Mouse (Mus musculus) stomach, embryonic 16.5 days (tissue): ENCODE measurements around the gene Zfp955b. TPM values are rescaled to one million over a fixed set of nuclear protein-coding genes. Genes with fewer than 3 reads are reported as not detected.
"Not testable (repeated sequence)": the region's sequence is repeated elsewhere in the genome, so short reads cannot be mapped to it uniquely, and the experiment has no call there.

Source experiments
- ATAC-seq: fragments of 200-750 bp; cut with Nextera tagmentation; 2 replicates; pipeline ENCODE4 v1.8.0; 2017; ENCODE audit warnings: moderate number of reproducible peaks, moderate TSS enrichment; ENCODE audit not compliant: insufficient read depth, low FRiP score
- H3K27ac ChIP-seq: fragments of 300-500 bp; sonication (generic); 2 replicates; pipeline ENCODE4 v1.5.1; 2014; ENCODE audit warnings: low read length
- H3K27me3 ChIP-seq: fragments of 300-500 bp; sonication (generic); 2 replicates; pipeline ENCODE4 v1.6.1; 2014; ENCODE audit warnings: low read length, control low read depth, mixed read lengths; ENCODE audit not compliant: control insufficient read depth, insufficient read depth
- H3K36me3 ChIP-seq: fragments of 300-500 bp; sonication (generic); 2 replicates; pipeline ENCODE4 v1.6.1; 2014; ENCODE audit warnings: low read length; ENCODE audit not compliant: control insufficient read depth, insufficient read depth
- H3K4me1 ChIP-seq: fragments of 300-500 bp; sonication (generic); 2 replicates; pipeline ENCODE4 v1.6.1; 2014; ENCODE audit warnings: low read length, control low read depth, mixed read lengths; ENCODE audit not compliant: control insufficient read depth, insufficient read depth
- H3K4me2 ChIP-seq: fragments of 300-500 bp; sonication (generic); 2 replicates; pipeline ENCODE4 v1.6.1; 2014; ENCODE audit warnings: low read depth, low read length, mixed read lengths
- H3K4me3 ChIP-seq: fragments of 300-500 bp; sonication (generic); replicated peaks from 2 replicates; pipeline ENCODE4 v1.5.1; 2014; ENCODE audit warnings: mild to moderate bottlenecking, low read length
- H3K9ac ChIP-seq: fragments of 300-500 bp; sonication (generic); 2 replicates; pipeline ENCODE4 v1.6.1; 2014; ENCODE audit warnings: low read length
- H3K9me3 ChIP-seq: fragments of 300-500 bp; sonication (generic); replicated peaks from 2 replicates; pipeline ENCODE4 v1.6.1; 2016; ENCODE audit warnings: low read length, control low read depth; ENCODE audit not compliant: control insufficient read depth
- WGBS: fragments of 180-500 bp; shearing (Covaris S2); extraction: QIAGEN DNeasy Blood & Tissue Kit; methylation state at CpG from one replicate; pipeline ENCODE4 v1.1.7; 2014; 5-methylcytosine and 5-hydroxymethylcytosine counted together
- polyA plus RNA-seq: library from polyadenylated mRNA; unstranded; fragments of >200 nt; fragmentation: Nextera tagmentation; extraction: Ambion mirVana; gene quantifications from 2 replicates; pipeline ENCODE4 v1.2.1, GENCODE M21; 2015

The Zfp955b gene
- 10.9 and 11.9 TPM in 2 replicates for polyA plus RNA-seq

GRCm38 (mm10) chr17:33289039-33289875, at the start of gene Zfp955b:
Gene Zfp955b, plus strand, starts transcription at chr17:33289544.
- no CpG with 5 or more reads among the region's 25 CpGs for WGBS
- peak; percentile 99 for ATAC-seq

GRCm38 (mm10) chr17:33254530-33255318, 34.6 kb upstream of the Zfp955b start, which contains the start of gene Zfp955a:
Gene Zfp955a, minus strand, starts transcription at chr17:33255145.
- H3K9ac ChIP-seq, H3K27me3 ChIP-seq, H3K4me1 ChIP-seq, H3K27ac ChIP-seq, H3K36me3 ChIP-seq, H3K4me3 ChIP-seq, H3K9me3 ChIP-seq: not testable (repeated sequence)
- peak within 1 kb of the TSS; percentile 12; the same call in 1 of the 2 replicates for H3K4me2 ChIP-seq
- WGBS, result 23% methylated on average over 1 of the region's 34 CpGs
- ATAC-seq, result peak; percentile 97

More at GRCm38 (mm10) chr17:33289039-33289875, at the start of gene Zfp955b:
- H3K36me3 ChIP-seq, H3K4me3 ChIP-seq, H3K27me3 ChIP-seq, H3K9me3 ChIP-seq, H3K4me1 ChIP-seq, H3K9ac ChIP-seq, H3K27ac ChIP-seq: not testable (repeated sequence)
- 0 out of 2 replicates have a peak within 1 kb of the TSS, but pooled peaks have one; percentile 29 for H3K4me2 ChIP-seq

- not testable (repeated sequence) for H3K4me1 ChIP-seq, H3K9me3 ChIP-seq, H3K4me3 ChIP-seq, H3K27ac ChIP-seq, H3K36me3 ChIP-seq, ATAC-seq, H3K27me3 ChIP-seq, H3K4me2 ChIP-seq, H3K9ac ChIP-seq
- WGBS, result no CpG with 5 or more reads among the region's 2 CpGs
Measured at GRCm38 (mm10) chr17:33255319-33255657, 34.1 kb upstream of the Zfp955b start.

- H3K4me1 ChIP-seq, result no peaks in the 10 kb centered on the region
- H3K9ac ChIP-seq, result no peak within 1 kb of the TSS
- no peak within 1 kb of the TSS for H3K27ac ChIP-seq
- no peak within 1 kb of the TSS for H3K4me2 ChIP-seq
- no peak within 1 kb of the TSS for H3K4me3 ChIP-seq
- WGBS, result 69% methylated on average over 1 of the region's 1 CpGs
- H3K36me3 ChIP-seq, result no peaks in the 10 kb centered on the region
- ATAC-seq, result no peak
- H3K9me3 ChIP-seq, result no peaks in the 10 kb centered on the region
- H3K27me3 ChIP-seq, result no peaks in the 10 kb centered on the region
Measured at GRCm38 (mm10) chr17:33264376-33264775, 25.0 kb upstream of the Zfp955b start, which contains the start of gene Olfr63. Gene Olfr63, plus strand, starts transcription at chr17:33264676.

- Histone ChIP-seq H3K4me2 (no peak overlapping the region), H3K9me3 (no peaks in the 10 kb centered on the region), H3K4me3 (no peak overlapping the region), H3K27me3 (no peaks in the 10 kb centered on the region), H3K36me3 (no peaks in the 10 kb centered on the region), H3K4me1 (no peaks in the 10 kb centered on the region), H3K9ac (no peak overlapping the region), H3K27ac (no peak overlapping the region)
- ATAC-seq, result no peak
- 86% methylated on average over 9 of the region's 9 CpGs for WGBS
Measured at GRCm38 (mm10) chr17:33268907-33269306, 20.4 kb upstream of the Zfp955b start.

GRCm38 (mm10) chr17:33289876-33290149, 469 bp downstream of the Zfp955b start:
- H3K27me3 ChIP-seq, H3K4me1 ChIP-seq, H3K9me3 ChIP-seq, H3K27ac ChIP-seq, H3K9ac ChIP-seq, H3K4me3 ChIP-seq, H3K36me3 ChIP-seq, H3K4me2 ChIP-seq: not testable (repeated sequence)
- WGBS, result no CpG with 5 or more reads among the region's 9 CpGs
- peak; percentile 54; the same call in 1 of the 2 replicates for ATAC-seq

- 92% methylated on average over 1 of the region's 1 CpGs for WGBS
- ATAC-seq, result no peak
- peaks cover 3% of the 10 kb centered on the region; the same call in 1 of the 2 replicates for H3K9me3 ChIP-seq
- no peaks in the 10 kb centered on the region for H3K36me3 ChIP-seq
- no peak overlapping the region for H3K27ac ChIP-seq
- no peaks in the 10 kb centered on the region for H3K4me1 ChIP-seq
- no peak overlapping the region for H3K9ac ChIP-seq
- no peaks in the 10 kb centered on the region for H3K27me3 ChIP-seq
- H3K4me3 ChIP-seq, result no peak overlapping the region
- no peak overlapping the region for H3K4me2 ChIP-seq
Measured at GRCm38 (mm10) chr17:33352981-33353380, 63.6 kb downstream of the Zfp955b start.
